Mouse (Mus musculus): Measurements from ENCODE around the gene Itpka.

- TF ChIP-seq CTCF (IDR thresholded peaks at IDR 0.05; ENCODE audit: low read depth, low read length) (no peak), POLR2A (IDR thresholded peaks at IDR 0.05; ENCODE audit: borderline replicate concordance, low read depth, low read length) (no peak)
These were observed 32.1 kb upstream of the Itpka start for GRCm38 (mm10) chr2:119710011-119710410.

Measured in bone marrow macrophage, adult 2 months (primary cell).